Mouse (Mus musculus) gonadal fat pad, adult 2 months (tissue): ENCODE data around the gene Tfam. TPM values are rescaled to one million over a fixed set of nuclear protein-coding genes. Genes with fewer than 3 reads are reported as not detected.

Source experiments
- polyA plus RNA-seq: library from polyadenylated mRNA; depleted of rRNA; stranded (reverse); fragments of >200 nt; gene quantifications from 2 replicates; pipeline ENCODE4 v1.2.3, GENCODE M21; 2012; rRNA removed

Tfam gene
- polyA plus RNA-seq, 1 experiment, result 5.4 TPM

Other genes with a start within 250 kb of the Tfam start
- 19.9 and 23.6 TPM in 2 replicates for gene Bicc1, start 78.6 kb downstream of the Tfam start, polyA plus RNA-seq
- 21.5 and 22.6 TPM in 2 replicates for gene Ube2d1, start 47.0 kb upstream of the Tfam start, polyA plus RNA-seq
- 62.2 and 76.4 TPM in 2 replicates for gene Cisd1, start 106.7 kb upstream of the Tfam start, polyA plus RNA-seq
- gene Ipmk, start 109.5 kb upstream of the Tfam start, polyA plus RNA-seq, result 10.1 and 10.3 TPM in 2 replicates